Mouse (Mus musculus) E14TG2a.4 (cell line): ENCODE data around the gene Tspan9.

ENCODE experiments used
- H3K27me3 ChIP-seq: 2 replicates; pipeline ENCODE4 v1.6.1; 2014; ENCODE audit warnings: low read length, control low read depth; ENCODE audit not compliant: insufficient read depth
- H3K36me3 ChIP-seq: 2 replicates; pipeline ENCODE4 v1.6.1; 2014; ENCODE audit warnings: low read length, control low read depth; ENCODE audit not compliant: insufficient read depth
- H3K4me1 ChIP-seq: replicated peaks from 2 replicates; pipeline ENCODE4 v1.6.1; 2014; ENCODE audit warnings: low read depth, low read length, control low read depth
- H3K4me3 ChIP-seq: replicated peaks from 2 replicates; pipeline ENCODE4 v1.5.1; 2014; ENCODE audit warnings: mild to moderate bottlenecking, low read length
- H3K9me3 ChIP-seq: 2 replicates; pipeline ENCODE4 v1.6.1; 2014; ENCODE audit warnings: low read length, control low read depth
- CTCF ChIP-seq: conservative IDR thresholded peaks from 2 replicates; pipeline ENCODE4 v1.5.1; 2014; ENCODE audit warnings: low read length
- NANOG ChIP-seq: IDR thresholded peaks from 2 replicates; pipeline ENCODE4 v1.6.1; 2014; ENCODE audit warnings: borderline replicate concordance, low read length, mixed read lengths
- POU5F1 ChIP-seq: IDR thresholded peaks from 2 replicates; pipeline ENCODE4 v1.6.1; 2014; ENCODE audit warnings: low read length, borderline replicate concordance

Tspan9 gene

DNA sequence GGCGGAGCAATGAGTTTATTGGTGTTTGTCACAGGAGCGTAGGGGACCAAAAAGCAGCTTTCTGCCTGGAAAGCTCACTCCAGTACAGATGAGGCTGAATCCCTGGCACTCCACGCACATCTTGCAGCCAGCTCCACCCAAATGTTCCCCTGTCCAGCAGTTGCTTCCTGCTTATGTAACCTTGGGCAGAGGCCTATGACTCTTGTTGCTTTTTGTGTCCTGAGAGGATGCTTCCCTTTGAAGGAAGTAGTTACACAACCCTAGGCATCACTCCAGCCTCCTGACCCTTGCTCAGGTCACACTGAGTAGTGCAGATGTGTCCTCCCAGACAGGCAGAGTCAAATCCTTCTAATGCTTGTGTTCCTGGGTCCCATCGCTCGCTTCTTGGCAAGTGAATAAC, 209.6 kb downstream of the Tspan9 start:
- no peak for TF ChIP-seq POU5F1
- no peak for TF ChIP-seq NANOG
- TF ChIP-seq CTCF: no peak
- no peaks in the 10 kb centered on the region for H3K36me3 ChIP-seq
- H3K4me3 ChIP-seq: no peak overlapping the region
- H3K27me3 ChIP-seq: peaks cover 13% of the 10 kb centered on the region; the same call in 1 of the 2 replicates
- H3K4me1 ChIP-seq: no peaks in the 10 kb centered on the region
- peaks cover 23% of the 10 kb centered on the region for H3K9me3 ChIP-seq

- Histone ChIP-seq H3K9me3 (peaks cover 23% of the 10 kb centered on the region), H3K36me3 (no peaks in the 10 kb centered on the region), H3K4me3 (no peak overlapping the region), H3K27me3 (peaks cover 9% of the 10 kb centered on the region; the same call in 1 of the 2 replicates), H3K4me1 (no peaks in the 10 kb centered on the region)
- TF ChIP-seq NANOG: no peak
- TF ChIP-seq CTCF: no peak
- TF ChIP-seq POU5F1: no peak
Observed at GRCm38 (mm10) chr6:127932697-127933096, 210.7 kb downstream of the Tspan9 start.

GRCm38 (mm10) chr6:127928682-127929081, 214.7 kb downstream of the Tspan9 start:
- Histone ChIP-seq H3K36me3 (no peaks in the 10 kb centered on the region), H3K4me1 (no peaks in the 10 kb centered on the region), H3K4me3 (no peak overlapping the region), H3K27me3 (peaks cover 23% of the 10 kb centered on the region), H3K9me3 (peaks cover 2% of the 10 kb centered on the region; the same call in 1 of the 2 replicates)
- no peak for TF ChIP-seq NANOG
- TF ChIP-seq CTCF: no peak
- no peak for TF ChIP-seq POU5F1

DNA sequence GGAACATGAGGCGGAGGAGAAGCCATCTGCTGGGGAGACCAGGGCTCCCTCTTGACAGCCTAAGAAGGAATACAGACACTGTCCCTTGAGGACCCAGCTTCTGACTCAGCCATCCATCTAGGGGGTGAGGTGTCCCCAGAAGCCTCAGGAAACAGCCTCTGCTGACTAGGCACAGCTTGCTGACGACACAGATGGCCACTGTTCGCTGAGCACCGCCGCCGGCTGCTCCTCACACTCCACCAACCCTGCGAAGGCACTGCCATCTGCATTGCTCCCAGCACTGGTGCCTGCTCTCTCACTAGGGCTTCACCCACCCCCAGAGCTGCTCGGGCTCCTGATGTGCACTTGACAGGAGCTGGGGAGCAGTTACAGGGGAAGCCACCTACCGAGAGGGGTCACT, 217.5 kb downstream of the Tspan9 start:
- H3K36me3 ChIP-seq: no peaks in the 10 kb centered on the region
- TF ChIP-seq CTCF (no peak), POU5F1 (no peak), NANOG (no peak)
- no peaks in the 10 kb centered on the region for H3K4me1 ChIP-seq
- H3K9me3 ChIP-seq: no peaks in the 10 kb centered on the region
- H3K4me3 ChIP-seq: no peak overlapping the region
- peaks cover 35% of the 10 kb centered on the region for H3K27me3 ChIP-seq

- Histone ChIP-seq H3K27me3 (peaks cover 35% of the 10 kb centered on the region), H3K9me3 (no peaks in the 10 kb centered on the region), H3K36me3 (no peaks in the 10 kb centered on the region), H3K4me1 (no peaks in the 10 kb centered on the region), H3K4me3 (no peak overlapping the region)
- no peak for TF ChIP-seq POU5F1
Observed at GRCm38 (mm10) chr6:127924750-127925149, 218.6 kb downstream of the Tspan9 start.

- Histone ChIP-seq H3K27me3 (peaks cover 40% of the 10 kb centered on the region), H3K9me3 (no peaks in the 10 kb centered on the region), H3K4me3 (no peak overlapping the region), H3K36me3 (no peaks in the 10 kb centered on the region), H3K4me1 (no peaks in the 10 kb centered on the region)
- TF ChIP-seq CTCF: no peak
- TF ChIP-seq POU5F1: no peak
- TF ChIP-seq NANOG: no peak
Observed at GRCm38 (mm10) chr6:127923296-127923695, 220.1 kb downstream of the Tspan9 start.

DNA sequence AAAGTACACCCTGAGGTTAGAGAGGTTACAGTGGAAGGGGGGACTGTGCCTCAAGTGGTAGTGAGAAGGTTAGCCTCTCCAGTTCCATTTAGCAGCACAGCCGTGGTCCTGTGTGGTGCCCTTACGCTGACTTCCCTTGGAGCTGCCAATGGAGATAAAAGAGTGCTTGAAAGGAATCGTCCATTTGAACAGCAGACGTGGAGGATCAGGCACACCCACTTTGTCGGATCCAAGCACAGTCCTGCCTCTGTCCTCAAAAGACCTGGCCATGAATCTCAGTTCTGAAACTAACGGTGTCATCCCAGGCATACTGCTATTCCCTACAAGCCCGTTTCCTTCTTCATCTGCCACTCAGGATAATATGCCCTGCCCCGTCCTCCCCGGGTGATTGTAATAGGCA, 221.4 kb downstream of the Tspan9 start:
- Histone ChIP-seq H3K27me3 (peaks cover 39% of the 10 kb centered on the region), H3K4me1 (no peaks in the 10 kb centered on the region), H3K4me3 (no peak overlapping the region), H3K36me3 (no peaks in the 10 kb centered on the region), H3K9me3 (no peaks in the 10 kb centered on the region)
- TF ChIP-seq CTCF: no peak
- TF ChIP-seq POU5F1: no peak
- TF ChIP-seq NANOG: no peak

GRCm38 (mm10) chr6:127920652-127921051, 222.7 kb downstream of the Tspan9 start:
- no peak for TF ChIP-seq NANOG
- TF ChIP-seq CTCF: peak; percentile 84

GRCm38 (mm10) chr6:127919491-127919890, 223.9 kb downstream of the Tspan9 start:
- no peaks in the 10 kb centered on the region for H3K36me3 ChIP-seq
- H3K27me3 ChIP-seq: peaks cover 27% of the 10 kb centered on the region
- TF ChIP-seq CTCF (no peak), NANOG (no peak), POU5F1 (no peak)
- no peak overlapping the region for H3K4me3 ChIP-seq
- no peaks in the 10 kb centered on the region for H3K9me3 ChIP-seq
- no peaks in the 10 kb centered on the region for H3K4me1 ChIP-seq

More at GRCm38 (mm10) chr6:127920652-127921051, 222.7 kb downstream of the Tspan9 start:
- no peaks in the 10 kb centered on the region for H3K4me1 ChIP-seq
- no peak overlapping the region for H3K4me3 ChIP-seq
- no peaks in the 10 kb centered on the region for H3K36me3 ChIP-seq
- H3K27me3 ChIP-seq: peaks cover 27% of the 10 kb centered on the region
- no peaks in the 10 kb centered on the region for H3K9me3 ChIP-seq
